Mouse (Mus musculus) forebrain, embryonic 11.5 days (tissue): Measurements from ENCODE around the gene Rnf115. TPM values are rescaled to one million over a fixed set of nuclear protein-coding genes. Genes with fewer than 3 reads are reported as not detected.
A peak's percentile ranks its signal among the peaks of the same experiment; 100 is the strongest.

Experiments used
- ATAC-seq: fragments of 200-750 bp; cut with Nextera tagmentation; replicated peaks from 2 replicates; pipeline ENCODE4 v1.8.0; 2017; ENCODE audit warnings: moderate TSS enrichment; ENCODE audit not compliant: low FRiP score
- DNase-seq: peaks from one replicate; pipeline ENCODE4 v3.0.0-alpha.2; 2017; ENCODE audit warnings: low spot score
- H3K27ac ChIP-seq: fragments of 300-500 bp; sonication (generic); 2 replicates; pipeline ENCODE4 v1.5.1; 2014; ENCODE audit warnings: low read depth, low read length
- H3K27me3 ChIP-seq: fragments of 300-500 bp; sonication (generic); 2 replicates; pipeline ENCODE4 v1.6.1; 2014; ENCODE audit warnings: mild to moderate bottlenecking, low read length, mixed read lengths; ENCODE audit not compliant: control insufficient read depth, insufficient read depth
- H3K36me3 ChIP-seq: fragments of 300-500 bp; sonication (generic); 2 replicates; pipeline ENCODE4 v1.6.1; 2014; ENCODE audit warnings: mild to moderate bottlenecking, low read length, moderate library complexity, mixed read lengths; ENCODE audit not compliant: control insufficient read depth, insufficient read depth
- H3K4me1 ChIP-seq: fragments of 300-500 bp; sonication (generic); replicated peaks from 2 replicates; pipeline ENCODE4 v1.6.1; 2014; ENCODE audit warnings: low read length, mixed read lengths; ENCODE audit not compliant: control insufficient read depth, insufficient read depth
- H3K4me2 ChIP-seq: fragments of 300-500 bp; sonication (generic); 2 replicates; pipeline ENCODE4 v1.6.1; 2014; ENCODE audit warnings: low read depth, mild to moderate bottlenecking, low read length, moderate library complexity, mixed read lengths; ENCODE audit not compliant: severe bottlenecking
- H3K4me3 ChIP-seq: fragments of 300-500 bp; sonication (generic); 2 replicates; pipeline ENCODE4 v1.5.1; 2014; ENCODE audit warnings: low read depth, low read length
- H3K9ac ChIP-seq: fragments of 300-500 bp; sonication (generic); 2 replicates; pipeline ENCODE4 v1.6.1; 2014; ENCODE audit warnings: low read length
- H3K9me3 ChIP-seq: fragments of 300-500 bp; sonication (generic); 2 replicates; pipeline ENCODE4 v1.6.1; 2016; ENCODE audit warnings: low read length, mixed read lengths; ENCODE audit not compliant: control insufficient read depth
- WGBS: fragments of 180-500 bp; shearing (Covaris S2); extraction: QIAGEN DNeasy Blood & Tissue Kit; methylation state at CpG from one replicate; pipeline ENCODE4 v1.1.7; 2014; 5-methylcytosine and 5-hydroxymethylcytosine counted together
- polyA plus RNA-seq: library from polyadenylated mRNA; unstranded; fragments of >200 nt; fragmentation: Nextera tagmentation; extraction: Ambion mirVana; gene quantifications from 2 replicates; pipeline ENCODE4 v1.2.1, GENCODE M21; 2014

The Rnf115 gene
- polyA plus RNA-seq, 1 experiment from 2014 or later = 95.3 TPM

DNA sequence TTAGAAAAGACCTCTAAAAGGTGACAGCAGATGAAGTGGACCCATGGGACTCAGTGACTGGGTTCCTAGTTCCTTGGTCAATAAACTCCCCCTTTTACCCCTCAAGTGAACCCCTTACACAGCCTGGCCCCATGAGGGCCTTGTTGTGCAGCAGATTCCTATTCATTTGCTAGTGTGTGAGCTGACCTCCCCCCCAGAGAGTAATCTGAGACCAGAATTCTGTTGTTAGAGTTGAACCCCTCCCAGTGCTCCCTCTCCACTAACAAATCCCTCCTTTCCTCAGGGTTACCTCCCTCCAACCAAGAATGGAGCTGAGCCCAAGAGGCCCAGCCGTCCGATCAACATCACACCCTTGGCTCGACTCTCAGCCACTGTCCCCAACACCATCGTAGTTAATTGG lies 26.5 kb upstream of the Rnf115 start:
- Histone ChIP-seq H3K9ac (no peak overlapping the region), H3K4me2 (no peak overlapping the region), H3K9me3 (no peaks in the 10 kb centered on the region), H3K4me3 (no peak overlapping the region), H3K4me1 (no peaks in the 10 kb centered on the region), H3K36me3 (peaks cover 4% of the 10 kb centered on the region; the same call in 1 of the 2 replicates), H3K27ac (no peak overlapping the region), H3K27me3 (no peaks in the 10 kb centered on the region)
- DNase-seq = no peak
- WGBS = 90% methylated on average over 4 of the region's 4 CpGs
- no peak for ATAC-seq

DNA sequence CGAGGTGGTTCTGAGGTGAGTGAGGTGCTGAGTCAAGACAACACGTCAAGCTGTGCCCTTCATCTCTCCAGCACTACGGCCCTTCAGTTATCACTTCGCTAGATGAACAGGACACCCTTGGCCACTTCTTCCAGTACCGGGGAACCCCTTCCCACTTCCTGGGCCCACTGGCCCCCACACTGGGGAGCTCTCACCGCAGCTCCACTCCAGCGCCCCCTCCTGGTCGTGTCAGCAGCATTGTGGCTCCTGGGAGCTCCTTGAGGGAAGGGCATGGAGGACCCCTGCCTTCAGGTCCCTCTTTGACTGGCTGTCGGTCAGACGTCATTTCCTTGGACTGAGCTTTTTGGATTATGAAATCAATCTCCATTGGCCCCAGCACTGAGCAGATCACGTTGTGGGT lies 22.7 kb upstream of the Rnf115 start:
- 68% methylated on average over 11 of the region's 11 CpGs for WGBS
- DNase-seq (peak; percentile 61), ATAC-seq (no peak)
- Histone ChIP-seq H3K36me3 (peaks cover 4% of the 10 kb centered on the region; the same call in 1 of the 2 replicates), H3K4me3 (no peak overlapping the region), H3K27me3 (peaks cover 2% of the 10 kb centered on the region; the same call in 1 of the 2 replicates), H3K9me3 (no peaks in the 10 kb centered on the region), H3K4me1 (0 out of 2 replicates have a peak, but pooled peaks cover 3% of the 10 kb centered on the region), H3K27ac (no peak overlapping the region), H3K4me2 (no peak overlapping the region), H3K9ac (no peak overlapping the region)

DNA sequence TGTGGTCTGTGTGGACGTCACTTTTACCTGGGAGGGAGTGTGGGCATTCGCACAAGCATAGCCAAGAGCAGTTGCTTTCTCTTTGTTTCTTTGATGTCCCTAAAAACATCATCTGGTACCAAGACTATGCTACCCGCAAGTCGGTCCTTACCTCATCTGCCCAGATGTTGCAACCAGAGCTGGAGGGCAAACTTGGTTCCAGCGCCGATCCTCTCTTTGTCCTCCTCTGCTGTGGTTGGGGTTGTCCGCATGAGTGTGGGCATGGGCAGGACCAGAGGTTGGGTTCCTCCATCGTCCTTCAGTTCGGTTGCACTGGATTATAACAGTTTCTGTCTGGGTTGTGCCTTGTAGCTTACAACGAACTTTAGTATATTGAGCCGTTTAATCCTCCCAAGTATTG lies 21.2 kb upstream of the Rnf115 start:
- Histone ChIP-seq H3K27me3 (peaks cover 2% of the 10 kb centered on the region; the same call in 1 of the 2 replicates), H3K4me3 (no peak overlapping the region), H3K4me2 (no peak overlapping the region), H3K27ac (no peak overlapping the region), H3K9ac (no peak overlapping the region), H3K4me1 (0 out of 2 replicates have a peak, but pooled peaks cover 3% of the 10 kb centered on the region), H3K36me3 (peaks cover 4% of the 10 kb centered on the region; the same call in 1 of the 2 replicates), H3K9me3 (no peaks in the 10 kb centered on the region)
- DNase-seq = no peak
- 94% methylated on average over 11 of the region's 11 CpGs for WGBS
- no peak for ATAC-seq

DNA sequence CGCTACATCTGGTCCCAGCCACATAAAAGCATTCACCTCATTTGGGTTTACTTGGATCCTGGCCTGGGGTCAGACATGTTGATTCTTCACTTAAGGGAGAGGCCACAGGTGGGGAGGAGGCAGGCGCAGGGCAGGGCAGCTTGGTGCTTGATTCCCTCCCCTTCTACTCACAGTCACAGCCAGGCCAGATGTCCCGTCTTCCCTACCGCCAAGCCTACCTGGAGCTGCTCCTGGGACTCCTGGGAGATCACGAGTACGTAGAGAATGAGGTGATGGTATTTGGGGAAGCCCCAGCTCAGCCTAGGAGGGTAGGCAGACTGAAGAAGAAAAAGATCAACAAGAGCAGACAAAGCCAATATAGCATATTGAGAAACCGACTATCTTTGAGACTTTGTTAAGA lies 20.5 kb upstream of the Rnf115 start:
- H3K27me3 ChIP-seq = peaks cover 2% of the 10 kb centered on the region; the same call in 1 of the 2 replicates
- WGBS = 81% methylated on average over 7 of the region's 7 CpGs
- no peak overlapping the region for H3K27ac ChIP-seq
- H3K9me3 ChIP-seq = no peaks in the 10 kb centered on the region
- DNase-seq = no peak
- no peak for ATAC-seq
- H3K4me1 ChIP-seq = 0 out of 2 replicates have a peak, but pooled peaks cover 3% of the 10 kb centered on the region
- no peak overlapping the region for H3K4me3 ChIP-seq
- no peak overlapping the region for H3K4me2 ChIP-seq
- H3K36me3 ChIP-seq = peaks cover 4% of the 10 kb centered on the region; the same call in 1 of the 2 replicates
- H3K9ac ChIP-seq = no peak overlapping the region

DNA sequence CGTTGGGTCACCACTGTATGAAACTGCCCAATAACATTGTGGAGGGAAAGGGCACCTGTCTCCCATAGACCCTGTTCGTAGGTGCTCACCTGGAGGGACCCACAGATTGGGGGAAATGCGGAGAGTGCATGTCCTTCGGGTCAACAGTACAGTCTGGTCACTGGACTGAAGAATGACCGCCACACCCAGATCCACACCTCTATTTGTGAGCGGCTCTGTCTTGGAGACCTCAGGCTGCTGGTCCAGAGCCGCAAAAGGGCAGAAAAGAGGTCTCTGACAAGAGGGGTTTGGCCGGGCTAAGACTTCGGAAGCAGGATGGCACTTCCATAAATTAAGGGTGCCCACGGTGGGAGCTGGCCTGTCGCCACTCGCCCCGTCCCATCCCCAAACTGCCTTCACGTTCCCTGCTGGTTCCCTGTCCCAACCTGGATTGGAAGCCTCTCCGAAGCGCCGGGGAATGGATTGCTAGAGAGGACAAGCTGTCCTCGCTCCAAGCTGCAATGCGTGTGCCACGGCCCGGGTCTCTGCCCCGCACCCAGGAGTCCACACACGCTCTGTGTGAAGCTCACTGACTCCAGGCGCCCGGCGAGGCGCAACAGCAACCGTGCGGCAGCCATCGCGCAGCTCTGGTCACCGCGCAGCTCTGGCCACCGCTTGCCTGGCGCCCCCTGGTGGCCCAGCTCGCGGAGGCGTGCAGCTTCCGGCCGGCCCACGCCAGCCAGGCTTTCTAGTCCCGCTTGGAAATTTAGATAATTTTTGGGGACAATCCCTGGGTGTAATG lies 19.4 kb upstream of the Rnf115 start, which contains the start of gene Nudt17:
Gene Nudt17, minus strand, starts transcription at position 660 of the 781 bp plus-strand sequence.
- 5% methylated on average over 41 of the region's 42 CpGs for WGBS
- Histone ChIP-seq H3K4me1 (0 out of 2 replicates have a peak, but pooled peaks cover 3% of the 10 kb centered on the region), H3K9ac (peak within 1 kb of the TSS; percentile 79), H3K27ac (no peak within 1 kb of the TSS), H3K36me3 (peaks cover 4% of the 10 kb centered on the region; the same call in 1 of the 2 replicates), H3K4me2 (peak within 1 kb of the TSS; percentile 96), H3K9me3 (no peaks in the 10 kb centered on the region), H3K4me3 (peak within 1 kb of the TSS; percentile 45), H3K27me3 (peaks cover 2% of the 10 kb centered on the region; the same call in 1 of the 2 replicates)
- ATAC-seq (peak; percentile 83), DNase-seq (peak; percentile 90)

DNA sequence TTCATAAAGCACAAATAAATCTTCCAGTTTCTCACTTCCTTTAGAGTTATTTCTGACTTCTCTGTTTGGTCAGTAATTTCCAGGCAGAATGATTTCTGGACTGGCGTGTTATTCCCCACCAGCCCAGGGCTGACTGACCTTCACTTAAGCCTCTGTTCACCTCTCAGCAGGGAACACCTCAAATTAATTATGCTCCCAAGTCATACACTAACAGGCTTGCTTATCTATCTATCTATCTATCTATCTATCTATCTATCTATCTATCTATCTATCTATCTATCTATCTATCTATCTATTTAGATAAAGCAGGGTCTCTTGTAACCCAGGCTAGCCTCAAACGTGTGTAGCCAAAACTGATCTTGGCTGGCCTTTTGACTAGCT lies 18.8 kb upstream of the Rnf115 start:
- peak overlapping the region; percentile 96; the same call in 1 of the 2 replicates for H3K4me2 ChIP-seq
- no peak overlapping the region for H3K9ac ChIP-seq
- H3K27ac ChIP-seq = no peak overlapping the region
- 47% methylated on average over 2 of the region's 2 CpGs for WGBS
- H3K9me3 ChIP-seq = no peaks in the 10 kb centered on the region
- peaks cover 2% of the 10 kb centered on the region; the same call in 1 of the 2 replicates for H3K27me3 ChIP-seq
- 0 out of 2 replicates have a peak, but pooled peaks cover 3% of the 10 kb centered on the region for H3K4me1 ChIP-seq
- no peaks in the 10 kb centered on the region; the same call in 1 of the 2 replicates for H3K36me3 ChIP-seq
- H3K4me3 ChIP-seq = no peak overlapping the region
- ATAC-seq (no peak), DNase-seq (no peak)

DNA sequence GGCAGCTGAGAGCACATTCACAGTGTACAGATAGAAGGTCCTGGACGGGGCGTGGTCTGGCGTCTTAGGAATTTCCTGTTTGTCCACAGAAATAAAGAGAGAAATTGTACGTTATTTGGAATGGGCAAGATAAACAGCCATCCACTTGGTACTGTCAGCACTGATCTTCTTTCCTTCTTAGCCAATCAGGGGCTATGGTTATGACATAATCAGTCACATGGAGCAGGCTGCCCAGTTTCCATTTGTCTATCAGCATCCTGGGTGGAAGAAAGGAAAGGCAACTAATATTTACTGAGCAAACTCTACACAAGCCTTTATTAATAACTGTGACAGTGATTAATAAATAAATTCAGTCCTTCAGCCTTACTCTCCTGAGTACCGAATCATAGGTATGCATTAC lies 13.2 kb upstream of the Rnf115 start:
- no peak for DNase-seq
- Histone ChIP-seq H3K4me1 (no peaks in the 10 kb centered on the region), H3K4me3 (no peak overlapping the region), H3K36me3 (no peaks in the 10 kb centered on the region; the same call in 1 of the 2 replicates), H3K9ac (no peak overlapping the region), H3K4me2 (no peak overlapping the region), H3K9me3 (no peaks in the 10 kb centered on the region), H3K27me3 (no peaks in the 10 kb centered on the region), H3K27ac (no peak overlapping the region)
- WGBS = 91% methylated on average over 5 of the region's 5 CpGs
- no peak for ATAC-seq

DNA sequence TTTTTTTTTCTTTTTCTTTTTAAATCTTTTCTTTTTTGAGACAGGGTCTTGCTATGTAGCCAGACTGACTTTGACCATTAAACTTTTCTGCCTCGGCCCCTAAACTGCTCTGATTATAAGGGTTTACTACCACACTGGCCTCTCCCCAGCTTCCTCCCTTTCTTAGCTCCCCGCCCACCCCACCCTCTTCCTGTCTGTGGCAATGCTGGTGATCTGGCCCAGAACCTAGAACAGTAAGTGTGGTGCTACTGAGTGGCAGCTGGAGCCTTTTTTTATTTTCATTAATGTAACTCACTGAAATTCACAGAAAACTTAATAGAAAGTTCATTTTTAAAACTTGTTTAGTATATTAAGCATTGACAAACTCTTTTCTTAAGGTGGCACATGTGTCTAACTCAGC lies 11.6 kb upstream of the Rnf115 start:
- 89% methylated on average over 2 of the region's 2 CpGs for WGBS
- no peak overlapping the region for H3K9ac ChIP-seq
- H3K9me3 ChIP-seq = no peaks in the 10 kb centered on the region
- DNase-seq = no peak
- H3K27ac ChIP-seq = no peak overlapping the region
- H3K4me2 ChIP-seq = no peak overlapping the region
- no peak for ATAC-seq
- H3K4me1 ChIP-seq = no peaks in the 10 kb centered on the region
- H3K4me3 ChIP-seq = no peak overlapping the region
- no peaks in the 10 kb centered on the region; the same call in 1 of the 2 replicates for H3K36me3 ChIP-seq
- no peaks in the 10 kb centered on the region for H3K27me3 ChIP-seq
